Mouse (Mus musculus) mature B cell (primary cell): ENCODE data around the gene Hoxa5.

Experiments used
- in situ Hi-C: fragments of 300-500 bp; cut with MboI; formaldehyde crosslinking; loops from 2 replicates; pipeline ENCODE4 v1.14.3; 2019

Hoxa5 gene

GRCm38 (mm10) chr6:52241001-52241621 is 36.7 kb upstream of the Hoxa5 start:
- in situ Hi-C loops = loop anchor here (25.0 kb wide), 1 partner anchor 1429 kb away; no protein-coding TSS in a partner anchor

GRCm38 (mm10) chr6:52240389-52241000 is 36.1 kb upstream of the Hoxa5 start, which contains the start of gene Hoxa10:
Hoxa10 (minus strand) TSS chr6:52240854.
- in situ Hi-C loops = loop anchor here (25.0 kb wide), 1 partner anchor 1428 kb away; no protein-coding TSS in a partner anchor

DNA sequence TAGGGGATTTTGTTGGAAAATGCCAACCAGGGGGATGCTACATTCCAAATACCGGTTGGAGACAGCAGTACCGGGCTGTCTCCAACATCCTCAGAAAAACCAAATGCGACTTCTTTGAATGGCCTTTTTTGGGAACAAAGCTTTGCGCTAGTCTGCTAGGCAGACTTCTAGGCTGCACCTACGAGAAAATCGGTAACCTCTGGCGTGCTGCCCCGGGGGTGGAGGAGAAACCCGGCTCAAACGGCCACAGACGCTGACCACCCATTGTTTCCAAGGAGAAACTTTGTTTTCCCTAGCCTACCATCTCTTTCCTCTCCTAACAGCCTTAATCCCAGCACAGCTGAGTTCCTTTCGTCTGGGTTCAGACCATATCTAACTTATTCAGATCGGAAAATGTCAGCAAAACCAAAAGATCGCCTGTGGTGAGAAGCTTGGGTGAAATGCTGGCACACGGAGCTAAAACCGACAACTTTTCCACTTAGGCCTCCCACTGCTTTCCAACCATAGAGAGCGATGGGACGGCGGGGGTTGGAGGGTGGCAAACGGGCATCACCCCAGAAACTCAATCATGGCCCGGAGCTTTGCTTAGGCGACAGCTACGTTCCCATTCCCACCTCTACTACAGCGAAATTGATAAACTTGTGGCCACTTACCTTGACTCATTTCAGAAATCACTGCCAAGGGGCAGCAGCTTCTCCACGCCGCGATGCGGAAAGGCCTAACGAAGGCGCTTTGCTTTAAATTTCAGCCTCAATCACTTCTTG is 35.4 kb upstream of the Hoxa5 start:
- in situ Hi-C loops = loop anchor here (25.0 kb wide), 1 partner anchor 1428 kb away; no protein-coding TSS in a partner anchor

DNA sequence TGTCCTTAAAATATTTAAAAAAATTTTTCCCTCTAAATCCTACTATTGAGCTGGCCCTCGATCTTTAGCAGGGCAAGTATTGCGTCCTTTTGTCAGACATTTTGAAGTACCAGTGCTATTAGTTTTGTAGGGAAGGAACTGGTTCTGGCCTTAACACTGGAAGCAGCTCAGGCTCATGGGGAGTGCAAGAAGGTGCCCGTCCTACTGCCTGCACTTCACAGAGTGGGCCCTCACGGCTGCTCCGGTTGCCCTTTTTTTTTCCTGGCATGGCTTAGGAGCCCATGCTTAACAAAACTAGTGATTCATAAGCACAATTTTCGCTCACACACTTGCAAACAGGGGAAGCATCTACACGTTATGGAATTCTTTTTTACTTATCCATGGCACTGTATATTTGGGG is 34.6 kb upstream of the Hoxa5 start:
- in situ Hi-C loops = loop anchor here (25.0 kb wide), 1 partner anchor 1427 kb away; no protein-coding TSS in a partner anchor

GRCm38 (mm10) chr6:52238155-52238545 is 33.8 kb upstream of the Hoxa5 start:
- in situ Hi-C loops = loop anchor here (25.0 kb wide), 1 partner anchor 1426 kb away; no protein-coding TSS in a partner anchor

- in situ Hi-C loops = loop anchor here (25.0 kb wide), 1 partner anchor 1425 kb away; no protein-coding TSS in a partner anchor
Measured at GRCm38 (mm10) chr6:52237346-52238154, 33.2 kb upstream of the Hoxa5 start.

DNA sequence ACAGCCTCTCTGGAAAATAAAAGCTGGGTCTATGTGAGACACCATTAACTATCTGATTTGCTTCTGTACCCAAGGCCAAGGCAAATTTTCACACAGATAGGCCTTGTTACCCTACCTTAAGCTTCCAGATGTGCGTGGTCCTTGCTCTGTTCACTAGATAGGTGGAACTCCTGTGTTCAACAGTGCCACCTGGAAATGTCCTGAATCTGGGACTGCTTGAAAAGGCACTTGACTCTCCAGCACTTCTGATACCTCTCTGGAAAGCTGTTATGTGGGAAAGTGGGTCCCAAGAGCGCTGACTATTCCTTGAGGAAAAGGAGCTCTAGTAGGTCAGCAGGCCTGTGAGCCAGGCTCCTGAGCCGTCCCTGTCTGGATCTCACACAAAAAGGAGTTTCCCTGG is 32.4 kb upstream of the Hoxa5 start:
- in situ Hi-C loops = loop anchor here (25.0 kb wide), 1 partner anchor 1425 kb away; no protein-coding TSS in a partner anchor

GRCm38 (mm10) chr6:52235866-52236265 is 31.5 kb upstream of the Hoxa5 start:
- in situ Hi-C loops = loop anchor here (25.0 kb wide), 1 partner anchor 1424 kb away; no protein-coding TSS in a partner anchor

DNA sequence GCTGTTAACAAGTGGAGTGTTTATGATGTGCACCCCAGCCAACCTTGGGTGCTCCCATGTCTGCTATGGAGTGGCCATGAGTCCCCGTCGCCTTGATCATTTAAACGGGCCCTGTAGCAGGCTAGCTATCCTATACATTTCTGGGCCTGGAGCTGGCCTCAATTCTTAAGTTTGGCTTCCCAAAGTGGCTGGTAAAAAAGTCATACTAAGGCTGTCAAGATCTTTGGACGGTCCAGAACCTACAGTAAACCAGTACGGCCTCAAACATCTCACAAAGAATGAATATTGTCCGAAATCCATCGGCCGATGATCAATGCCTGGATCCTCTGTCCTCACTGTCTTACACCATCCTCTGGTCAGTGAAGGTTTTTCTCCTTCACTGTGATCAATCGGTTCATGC is 30.9 kb upstream of the Hoxa5 start:
- in situ Hi-C loops = loop anchor here (25.0 kb wide), 1 partner anchor 1423 kb away; no protein-coding TSS in a partner anchor

DNA sequence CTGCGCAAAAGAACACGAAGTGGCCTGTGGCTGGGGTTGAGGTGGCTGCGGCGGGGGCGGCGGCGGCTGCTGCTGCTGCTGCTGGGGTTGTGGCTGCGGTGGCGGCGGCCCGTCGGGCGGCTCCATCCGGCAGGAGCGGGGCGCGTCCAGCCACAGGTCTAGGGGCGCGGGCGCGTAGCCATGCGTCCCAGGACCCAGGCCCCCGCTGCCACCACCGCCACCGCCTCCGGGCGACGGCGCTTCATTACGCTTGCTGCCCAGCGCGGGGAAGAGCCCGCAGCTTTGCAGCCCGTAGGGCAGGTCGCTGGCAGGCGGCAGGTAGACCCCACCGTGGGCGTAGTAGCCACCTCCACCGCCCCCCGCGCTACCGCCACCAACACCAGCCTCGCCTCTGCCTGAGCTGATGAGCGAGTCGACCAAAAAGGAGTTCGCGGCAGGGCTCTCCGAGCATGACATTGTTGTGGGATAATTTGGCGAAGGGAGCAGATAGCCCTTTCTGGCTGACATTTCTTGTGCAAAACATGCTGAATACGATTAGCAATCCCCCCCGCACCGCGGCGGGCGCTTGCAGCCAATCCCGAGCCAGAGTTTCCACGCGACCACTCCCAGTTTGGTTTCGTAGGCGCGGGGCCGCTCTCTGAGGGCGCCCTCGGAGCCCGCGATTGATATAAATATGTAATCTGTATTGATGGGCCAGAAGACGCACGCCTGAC is 30.2 kb upstream of the Hoxa5 start:
- in situ Hi-C loops = loop anchor here (25.0 kb wide), 1 partner anchor 1422 kb away; no protein-coding TSS in a partner anchor

GRCm38 (mm10) chr6:52233546-52234427 is 29.4 kb upstream of the Hoxa5 start:
- in situ Hi-C loops = loop anchor here (25.0 kb wide), 1 partner anchor 1421 kb away; no protein-coding TSS in a partner anchor

- in situ Hi-C loops = loop anchor here (25.0 kb wide), 1 partner anchor 1421 kb away; no protein-coding TSS in a partner anchor
Measured at GRCm38 (mm10) chr6:52232984-52233545, 28.7 kb upstream of the Hoxa5 start.

GRCm38 (mm10) chr6:52232568-52232965 is 28.2 kb upstream of the Hoxa5 start:
- in situ Hi-C loops = loop anchor here (25.0 kb wide), 1 partner anchor 1420 kb away; no protein-coding TSS in a partner anchor

DNA sequence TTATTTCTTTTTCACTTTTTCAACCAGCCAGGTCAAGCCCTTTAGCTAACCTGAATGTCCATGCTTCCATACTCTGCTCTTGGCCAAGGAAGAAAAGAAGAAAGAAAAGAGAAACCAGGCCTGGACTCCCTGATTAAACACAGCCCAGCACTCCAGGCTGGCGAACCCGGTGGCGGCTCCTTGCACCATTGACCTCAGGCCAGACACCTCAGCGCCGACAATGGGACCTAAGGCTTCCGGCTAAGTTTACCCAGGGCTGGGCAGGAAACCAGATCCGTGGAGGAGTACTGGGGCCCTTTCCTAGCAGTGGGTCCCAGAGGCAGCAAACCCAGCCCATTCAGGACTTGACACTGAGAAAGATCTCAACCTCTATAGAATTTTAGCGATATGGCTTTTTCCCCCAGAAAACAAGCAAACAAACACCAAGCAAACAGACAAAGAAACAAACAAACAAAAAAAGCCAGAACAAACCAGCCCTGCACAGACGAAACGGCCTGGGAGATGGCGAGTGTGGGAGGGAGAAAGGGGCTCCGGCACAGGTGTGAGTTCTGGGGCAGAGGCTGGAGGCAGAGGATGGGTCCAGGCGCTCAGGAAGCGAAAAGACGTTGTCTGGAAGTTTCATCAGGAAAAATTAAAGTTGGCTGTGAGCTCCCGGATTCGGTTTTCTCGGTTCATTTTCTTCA is 27.6 kb upstream of the Hoxa5 start:
- in situ Hi-C loops = loop anchor here (25.0 kb wide), 1 partner anchor 1420 kb away; no protein-coding TSS in a partner anchor

- in situ Hi-C loops = loop anchor here (25.0 kb wide), 1 partner anchor 1418 kb away; no protein-coding TSS in a partner anchor
Measured at GRCm38 (mm10) chr6:52230516-52231165, 26.3 kb upstream of the Hoxa5 start, which contains the start of gene Hoxa9. Hoxa9 (minus strand) TSS chr6:52231089.

GRCm38 (mm10) chr6:52229558-52230416 is 25.4 kb upstream of the Hoxa5 start:
- in situ Hi-C loops = loop anchor here (5.0 to 25.0 kb wide), 4 partner anchors 645 to 1417 kb away; no protein-coding TSS in a partner anchor
